Mouse (Mus musculus) activated CD4-positive, CD25-positive, alpha-beta regulatory T cell (primary cell): ENCODE data around the gene Gsk3b. TPM values are rescaled to one million over a fixed set of nuclear protein-coding genes. Genes with fewer than 3 reads are reported as not detected.

ENCODE experiments used
- polyA plus RNA-seq, 2 experiments: library from polyadenylated mRNA; unstranded; fragments of 100-300 nt; shearing (Covaris generic); gene quantifications; one replicate each; pipeline ENCODE4 v1.2.1; 2017

Gene Gsk3b
- polyA plus RNA-seq, result 10 to 100 TPM; 57.6 to 59.2 TPM

GRCm38 (mm10) chr16:38088629-38089446 lies at the start of gene Gsk3b:
Gene Gsk3b, plus strand, starts transcription at chr16:38089001.

GRCm38 (mm10) chr16:38294685-38295348 lies 206.0 kb downstream of the Gsk3b start, which contains the start of gene Nr1i2:
Gene Nr1i2, minus strand, starts transcription at chr16:38294824.

Other genes with a start within 250 kb of the Gsk3b start
- not detected for gene Gm36028, start 227.9 kb upstream of the Gsk3b start, polyA plus RNA-seq
- gene Lrrc58, start 220.6 kb upstream of the Gsk3b start, polyA plus RNA-seq, result 10 to 100 TPM; 14.3 to 21.4 TPM
- under 1 TPM in 1 of 2 experiments, not detected in 1; 0.05 TPM for gene Gpr156, start 172.5 kb upstream of the Gsk3b start, polyA plus RNA-seq
- gene Nr1i2, start 205.8 kb downstream of the Gsk3b start, polyA plus RNA-seq, result not detected